Mouse (Mus musculus) mammary gland, adult 2 months (tissue): ENCODE results near the gene Olfr444. TPM values are rescaled to one million over a fixed set of nuclear protein-coding genes. Genes with fewer than 3 reads are reported as not detected.

Experiments used
- polyA plus RNA-seq: library from polyadenylated mRNA; depleted of rRNA; stranded (reverse); fragments of >200 nt; gene quantifications from 2 replicates; pipeline ENCODE4 v1.2.3, GENCODE M21; 2012; ENCODE audit warnings: low replicate concordance; rRNA removed

Gene Olfr444
- not detected in 2 replicates for polyA plus RNA-seq

GRCm38 (mm10) chr6:42948767-42949166 is at the start of gene Olfr444:
Gene Olfr444 (plus strand): TSS chr6:42949067.

DNA sequence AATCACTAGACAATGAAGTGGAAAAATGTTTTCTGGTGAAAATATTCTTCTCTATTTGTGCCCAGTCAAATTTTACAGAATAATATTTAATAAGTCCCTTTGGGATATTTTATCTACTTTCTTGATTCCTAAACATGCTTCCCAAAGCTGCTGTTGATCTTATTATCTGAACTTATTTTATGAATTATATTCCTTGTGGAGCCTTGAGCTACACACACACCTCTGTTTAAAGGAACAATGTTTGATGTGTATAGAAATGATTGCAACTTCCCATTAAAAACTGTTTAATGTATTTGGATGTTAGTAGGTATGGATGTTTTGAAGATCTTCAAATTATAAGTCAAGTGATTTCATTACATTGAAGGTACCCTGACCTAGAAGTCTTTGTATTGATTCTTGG is 40.3 kb upstream of the Olfr444 start, which contains the start of gene Olfr447:
Gene Olfr447, plus strand, starts transcription at position 301 of the 400 bp plus-strand sequence.

GRCm38 (mm10) chr6:42921077-42921476 is 27.8 kb upstream of the Olfr444 start, which contains the start of gene Olfr446:
Gene Olfr446 (plus strand): TSS chr6:42921377.

Other genes starting within 250 kb of the Olfr444 start
- gene Tcaf1, start 239.0 kb upstream of the Olfr444 start, polyA plus RNA-seq: 18.6 and 27.1 TPM in 2 replicates
- not detected in 2 replicates for gene Olfr453, start 209.7 kb upstream of the Olfr444 start, polyA plus RNA-seq
- gene Olfr38, start 192.7 kb upstream of the Olfr444 start, polyA plus RNA-seq: not detected in 2 replicates
- gene Olfr452, start 164.0 kb upstream of the Olfr444 start, polyA plus RNA-seq: not detected in 2 replicates
- gene Olfr450, start 137.1 kb upstream of the Olfr444 start, polyA plus RNA-seq: not detected in 2 replicates
- not detected in 2 replicates for gene Olfr449, start 114.7 kb upstream of the Olfr444 start, polyA plus RNA-seq
- not detected in 2 replicates for gene Olfr448, start 58.6 kb upstream of the Olfr444 start, polyA plus RNA-seq
- not detected in 2 replicates for gene Olfr447, start 40.2 kb upstream of the Olfr444 start, polyA plus RNA-seq
- gene Olfr446, start 27.7 kb upstream of the Olfr444 start, polyA plus RNA-seq: not detected in 2 replicates
- not detected in 2 replicates for gene Olfr441, start 157.3 kb downstream of the Olfr444 start, polyA plus RNA-seq
- gene Olfr237-ps1, start 197.5 kb downstream of the Olfr444 start, polyA plus RNA-seq: not detected in 2 replicates
- not detected in 2 replicates for gene Olfr437, start 214.2 kb downstream of the Olfr444 start, polyA plus RNA-seq
- not detected in 2 replicates for gene Olfr13, start 223.1 kb downstream of the Olfr444 start, polyA plus RNA-seq
- gene Olfr435, start 248.1 kb downstream of the Olfr444 start, polyA plus RNA-seq: not detected in 2 replicates